Mouse (Mus musculus) hindbrain, embryonic 11.5 days (tissue): ENCODE results near the gene Tm7sf3. TPM values are rescaled to one million over a fixed set of nuclear protein-coding genes. Genes with fewer than 3 reads are reported as not detected.
A peak's percentile ranks its signal among the peaks of the same experiment; 100 is the strongest.

Experiments
- ATAC-seq: fragments of 200-750 bp; cut with Nextera tagmentation; 2 replicates; pipeline ENCODE4 v1.8.0; 2017; ENCODE audit warnings: mild to moderate bottlenecking, moderate TSS enrichment, moderate library complexity; ENCODE audit not compliant: low FRiP score
- DNase-seq: peaks from one replicate; pipeline ENCODE4 v3.0.0-alpha.2; 2015; ENCODE audit warnings: low spot score
- H3K27ac ChIP-seq: fragments of 300-500 bp; sonication (generic); 2 replicates; pipeline ENCODE4 v1.5.1; 2014; ENCODE audit warnings: mild to moderate bottlenecking, low read depth, low read length
- H3K27me3 ChIP-seq: fragments of 300-500 bp; sonication (generic); 2 replicates; pipeline ENCODE4 v1.6.1; 2014; ENCODE audit warnings: mild to moderate bottlenecking, low read length, moderate library complexity, mixed read lengths; ENCODE audit not compliant: control insufficient read depth, insufficient read depth
- H3K36me3 ChIP-seq: fragments of 300-500 bp; sonication (generic); 2 replicates; pipeline ENCODE4 v1.6.1; 2014; ENCODE audit warnings: mild to moderate bottlenecking, low read length, moderate library complexity, mixed read lengths; ENCODE audit not compliant: control insufficient read depth, insufficient read depth
- H3K4me1 ChIP-seq: fragments of 300-500 bp; sonication (generic); replicated peaks from 2 replicates; pipeline ENCODE4 v1.6.1; 2014; ENCODE audit warnings: low read length, mixed read lengths; ENCODE audit not compliant: control insufficient read depth, insufficient read depth
- H3K4me2 ChIP-seq: fragments of 300-500 bp; sonication (generic); replicated peaks from 2 replicates; pipeline ENCODE4 v1.6.1; 2014; ENCODE audit warnings: mild to moderate bottlenecking, low read depth, low read length
- H3K4me3 ChIP-seq: fragments of 300-500 bp; sonication (generic); 2 replicates; pipeline ENCODE4 v1.5.1; 2014; ENCODE audit warnings: low read depth, low read length
- H3K9ac ChIP-seq: fragments of 300-500 bp; sonication (generic); 2 replicates; pipeline ENCODE4 v1.6.1; 2014; ENCODE audit warnings: low read depth, low read length
- H3K9me3 ChIP-seq: fragments of 300-500 bp; sonication (generic); 2 replicates; pipeline ENCODE4 v1.6.1; 2016; ENCODE audit warnings: low read length; ENCODE audit not compliant: control insufficient read depth
- WGBS: fragments of 180-500 bp; shearing (Covaris S2); extraction: QIAGEN DNeasy Blood & Tissue Kit; methylation state at CpG from one replicate; pipeline ENCODE4 v1.1.7; 2014; 5-methylcytosine and 5-hydroxymethylcytosine counted together
- polyA plus RNA-seq: library from polyadenylated mRNA; unstranded; fragments of >200 nt; fragmentation: Nextera tagmentation; extraction: Ambion mirVana; gene quantifications from 2 replicates; pipeline ENCODE4 v1.2.1, GENCODE M21; 2014

Tm7sf3 gene
- polyA plus RNA-seq, 1 experiment from 2014 or later: 27.8 TPM

DNA sequence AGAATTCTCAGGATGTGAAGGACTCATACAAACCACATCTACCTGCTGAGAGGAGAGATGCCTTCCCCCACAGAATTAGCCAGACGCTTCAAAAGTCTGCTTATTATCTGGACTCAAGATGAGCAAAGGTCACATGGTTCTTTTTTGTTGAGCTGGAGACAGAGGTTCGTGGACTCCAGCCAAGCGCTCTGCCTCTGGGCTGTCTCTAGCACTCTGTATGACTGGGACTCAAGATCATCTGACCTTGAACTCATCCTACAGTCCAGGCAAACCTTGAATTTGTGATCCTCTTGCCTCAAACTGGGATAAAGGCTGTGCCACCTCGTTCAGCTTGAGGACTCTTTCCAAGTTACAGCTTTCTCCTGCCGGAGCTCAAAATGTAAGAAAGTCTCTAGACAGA, 21.5 kb upstream of the Tm7sf3 start:
- Histone ChIP-seq H3K9ac (no peak overlapping the region), H3K27me3 (no peaks in the 10 kb centered on the region), H3K9me3 (no peaks in the 10 kb centered on the region), H3K36me3 (no peaks in the 10 kb centered on the region), H3K4me3 (no peak overlapping the region), H3K4me1 (no peaks in the 10 kb centered on the region), H3K27ac (no peak overlapping the region), H3K4me2 (no peak overlapping the region)
- 75% methylated on average over 5 of the region's 5 CpGs for WGBS
- DNase-seq: no peak
- no peak for ATAC-seq

DNA sequence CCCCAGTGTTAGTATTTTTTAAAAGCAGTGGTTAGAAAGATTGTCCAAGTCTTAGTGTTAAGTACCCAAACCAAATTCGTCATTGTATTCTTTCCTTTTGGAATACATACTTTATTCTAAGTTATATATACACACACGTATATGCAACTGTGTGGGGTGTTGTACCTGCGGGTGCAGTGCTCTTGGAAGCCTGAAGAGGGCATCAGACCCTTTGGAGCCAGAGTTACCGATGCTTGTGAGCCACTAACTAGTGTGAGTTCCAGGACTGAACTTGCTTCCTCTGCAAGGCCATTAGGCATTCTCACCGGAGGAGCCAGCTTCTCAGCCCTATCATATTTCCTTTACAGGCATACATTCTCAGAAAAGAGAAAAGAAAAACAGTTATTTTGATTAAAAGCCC, 20.1 kb upstream of the Tm7sf3 start:
- H3K9ac ChIP-seq: no peak overlapping the region
- no peaks in the 10 kb centered on the region for H3K27me3 ChIP-seq
- no peaks in the 10 kb centered on the region for H3K36me3 ChIP-seq
- H3K4me3 ChIP-seq: no peak overlapping the region
- no peaks in the 10 kb centered on the region for H3K9me3 ChIP-seq
- no peak overlapping the region for H3K27ac ChIP-seq
- peak; percentile 55 for DNase-seq
- WGBS: 34% methylated on average over 5 of the region's 5 CpGs
- no peaks in the 10 kb centered on the region for H3K4me1 ChIP-seq
- H3K4me2 ChIP-seq: no peak overlapping the region
- no peak for ATAC-seq

DNA sequence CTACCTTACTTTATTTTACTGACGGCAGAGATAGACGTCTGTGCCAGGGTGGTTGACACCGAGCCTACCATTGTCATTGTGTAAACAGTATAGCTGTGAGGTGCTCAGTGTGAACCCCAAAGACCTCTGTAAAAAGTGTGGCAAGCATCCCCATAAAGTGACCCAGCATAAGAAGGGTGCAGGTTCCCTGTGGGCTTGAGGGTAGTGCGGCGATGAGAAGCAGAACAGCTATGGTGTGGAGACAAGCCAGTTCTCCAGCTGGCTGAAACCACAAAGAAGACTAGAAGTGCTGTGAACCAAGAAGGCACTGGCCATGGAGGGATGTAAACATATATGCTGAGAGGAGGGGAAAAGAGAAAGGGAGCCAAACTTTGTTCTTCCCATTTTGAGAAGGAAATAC, 19.0 kb upstream of the Tm7sf3 start:
- Histone ChIP-seq H3K4me1 (no peaks in the 10 kb centered on the region), H3K9me3 (no peaks in the 10 kb centered on the region), H3K36me3 (no peaks in the 10 kb centered on the region), H3K4me3 (no peak overlapping the region), H3K27me3 (no peaks in the 10 kb centered on the region), H3K4me2 (no peak overlapping the region), H3K9ac (no peak overlapping the region), H3K27ac (no peak overlapping the region)
- ATAC-seq (no peak), DNase-seq (no peak)
- WGBS: 87% methylated on average over 5 of the region's 5 CpGs

DNA sequence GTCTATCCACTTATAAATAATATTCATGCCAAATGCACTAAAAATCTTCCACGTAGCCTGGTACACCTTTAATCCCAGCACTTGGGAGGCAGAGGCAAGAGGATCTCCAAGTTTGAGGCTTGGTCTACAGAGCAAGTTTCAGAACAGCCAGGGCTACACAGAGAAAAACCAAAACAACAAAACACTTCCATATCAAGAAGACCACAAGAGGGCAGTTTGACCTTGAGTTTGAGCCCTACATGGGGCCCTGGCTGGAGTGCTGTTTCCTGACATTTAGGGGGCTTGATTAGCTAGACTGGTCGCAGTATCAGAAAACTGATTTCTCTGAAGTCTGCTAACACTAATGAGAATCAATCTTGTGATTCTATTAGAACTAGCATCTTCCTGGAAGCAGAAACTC, 18.0 kb upstream of the Tm7sf3 start:
- 78% methylated on average over 2 of the region's 2 CpGs for WGBS
- Histone ChIP-seq H3K9me3 (no peaks in the 10 kb centered on the region), H3K9ac (no peak overlapping the region), H3K36me3 (no peaks in the 10 kb centered on the region), H3K27ac (no peak overlapping the region), H3K4me2 (no peak overlapping the region), H3K4me3 (no peak overlapping the region), H3K4me1 (no peaks in the 10 kb centered on the region), H3K27me3 (no peaks in the 10 kb centered on the region)
- peak; percentile 19 for DNase-seq
- ATAC-seq: no peak

DNA sequence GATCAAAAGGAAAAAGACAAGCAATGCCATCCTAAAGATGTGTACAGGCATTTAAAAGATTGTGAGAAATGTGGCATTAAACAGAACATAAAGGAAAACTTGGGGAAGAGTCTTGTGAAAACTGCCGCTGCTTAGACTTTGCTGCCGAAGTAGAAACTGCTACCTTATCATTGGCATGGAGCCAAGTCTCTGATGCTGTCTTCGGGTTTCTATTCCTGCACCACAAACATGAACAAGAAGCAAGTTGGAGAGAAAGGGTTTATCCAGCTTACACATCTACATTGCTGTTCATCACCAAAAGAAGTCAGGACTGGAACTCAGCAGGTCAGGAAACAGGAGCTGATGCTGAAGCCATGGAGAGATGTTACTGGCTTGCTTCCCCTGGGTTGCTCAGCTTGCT, 10.6 kb upstream of the Tm7sf3 start:
- ATAC-seq (no peak), DNase-seq (no peak)
- H3K4me1 ChIP-seq: no peaks in the 10 kb centered on the region
- no peak overlapping the region for H3K4me2 ChIP-seq
- H3K27ac ChIP-seq: no peak overlapping the region
- no peaks in the 10 kb centered on the region for H3K9me3 ChIP-seq
- no peaks in the 10 kb centered on the region for H3K36me3 ChIP-seq
- WGBS: 87% methylated on average over 3 of the region's 3 CpGs
- no peak overlapping the region for H3K4me3 ChIP-seq
- no peak overlapping the region for H3K9ac ChIP-seq
- H3K27me3 ChIP-seq: no peaks in the 10 kb centered on the region

DNA sequence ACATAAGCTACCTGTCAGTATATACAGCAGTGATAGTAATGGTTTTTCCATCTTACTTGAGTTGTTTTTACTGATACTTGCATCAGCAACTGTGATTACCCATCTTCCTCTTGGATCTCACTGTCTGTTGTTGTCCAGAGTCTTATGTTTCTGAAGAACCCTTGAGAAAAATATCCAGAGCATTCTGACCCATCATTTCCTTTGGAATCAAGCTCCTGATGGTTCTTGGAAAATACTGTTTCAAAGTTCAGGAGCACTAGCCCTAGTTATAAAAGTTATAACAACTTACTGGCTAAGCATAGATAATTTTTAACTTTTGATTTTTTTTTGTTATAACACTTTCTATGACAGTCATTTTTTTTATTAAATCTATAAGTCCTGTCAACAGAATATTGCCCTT, 8.8 kb upstream of the Tm7sf3 start:
- H3K36me3 ChIP-seq: no peaks in the 10 kb centered on the region
- H3K9me3 ChIP-seq: no peaks in the 10 kb centered on the region
- DNase-seq: no peak
- no peak overlapping the region for H3K4me3 ChIP-seq
- ATAC-seq: no peak
- H3K9ac ChIP-seq: no peak overlapping the region
- no peaks in the 10 kb centered on the region for H3K27me3 ChIP-seq
- no peak overlapping the region for H3K4me2 ChIP-seq
- no peaks in the 10 kb centered on the region for H3K4me1 ChIP-seq
- no peak overlapping the region for H3K27ac ChIP-seq

DNA sequence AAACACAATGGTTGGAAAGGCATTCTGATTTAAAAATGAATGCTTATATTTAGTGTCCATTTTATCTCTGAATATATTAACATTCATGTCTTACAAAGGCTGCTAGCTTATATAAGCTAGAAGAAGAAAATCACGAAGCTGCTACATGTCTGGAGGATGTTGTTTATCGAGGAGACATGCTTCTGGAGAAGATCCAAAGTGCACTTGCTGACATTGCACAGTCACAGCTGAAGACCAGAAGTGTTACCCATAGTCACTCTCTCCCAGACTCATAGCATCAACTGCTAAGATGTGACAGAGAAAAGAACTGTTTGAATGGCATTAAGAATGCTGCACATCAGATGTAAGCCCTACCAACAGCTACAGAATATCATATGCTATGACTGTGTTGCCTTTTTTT, 7.4 kb upstream of the Tm7sf3 start:
- no peak for DNase-seq
- WGBS: 87% methylated on average over 2 of the region's 2 CpGs

DNA sequence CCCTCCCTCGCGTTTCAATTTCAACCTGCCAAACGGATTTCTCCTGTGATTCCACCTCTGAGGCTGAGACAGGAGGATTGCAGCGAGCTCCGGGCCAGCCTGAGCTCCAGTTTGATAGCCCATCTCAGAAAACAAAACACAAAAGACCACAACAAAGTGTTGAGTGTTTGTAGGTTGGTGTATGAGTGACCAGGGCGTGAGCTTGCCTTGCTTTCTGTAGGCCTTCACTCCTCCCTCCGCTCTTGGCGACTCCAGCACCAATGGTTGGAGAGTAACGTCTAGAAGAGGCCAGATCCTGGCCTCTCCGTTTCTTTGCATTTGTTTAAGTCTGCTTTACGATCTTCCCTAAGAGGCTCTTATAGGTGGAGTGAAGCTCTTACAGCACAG, 553 bp upstream of the Tm7sf3 start:
- no peaks in the 10 kb centered on the region for H3K27me3 ChIP-seq
- ATAC-seq (no peak), DNase-seq (no peak)
- peak overlapping the region; percentile 82 for H3K9ac ChIP-seq
- no peaks in the 10 kb centered on the region for H3K36me3 ChIP-seq
- H3K27ac ChIP-seq: no peak overlapping the region
- H3K9me3 ChIP-seq: no peaks in the 10 kb centered on the region
- peaks cover 4% of the 10 kb centered on the region; the same call in 1 of the 2 replicates for H3K4me1 ChIP-seq
- 40% methylated on average over 11 of the region's 11 CpGs for WGBS
- H3K4me2 ChIP-seq: peak overlapping the region; percentile 72
- H3K4me3 ChIP-seq: peak overlapping the region; percentile 76

More for the DNA sequence above, 7.4 kb upstream of the Tm7sf3 start:
- Histone ChIP-seq H3K27ac (no peak overlapping the region), H3K4me1 (no peaks in the 10 kb centered on the region), H3K9ac (no peak overlapping the region), H3K9me3 (no peaks in the 10 kb centered on the region), H3K4me2 (no peak overlapping the region), H3K36me3 (no peaks in the 10 kb centered on the region), H3K27me3 (no peaks in the 10 kb centered on the region), H3K4me3 (no peak overlapping the region)
- ATAC-seq: no peak

DNA sequence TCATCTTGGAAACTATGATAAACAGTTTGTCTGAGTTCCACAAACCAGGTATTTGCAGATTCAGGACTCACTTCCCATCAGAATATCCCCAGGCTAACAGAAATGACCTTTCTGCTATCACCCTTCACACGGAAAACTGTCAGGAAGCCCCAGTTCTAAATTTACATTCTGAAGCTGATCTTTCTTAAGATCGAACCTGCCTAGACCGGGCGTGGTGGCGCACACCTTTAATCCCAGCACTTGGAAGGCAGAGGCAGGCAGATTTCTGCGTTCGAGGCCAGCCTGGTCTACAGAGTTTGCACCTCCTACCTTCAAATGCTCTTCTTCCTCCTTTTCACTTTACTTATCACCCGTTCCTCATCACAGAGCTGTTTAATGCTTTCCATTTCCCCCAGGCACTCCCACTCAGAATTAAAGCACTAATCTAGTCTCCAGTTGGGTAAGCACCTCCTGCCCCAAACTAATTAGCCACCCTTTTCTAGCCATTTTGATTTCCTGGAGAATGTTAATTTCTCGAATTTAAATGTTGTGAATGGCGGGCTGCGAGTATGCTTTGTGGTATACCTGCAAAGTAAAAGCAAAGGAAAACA, 908 bp downstream of the Tm7sf3 start:
- H3K4me1 ChIP-seq: peaks cover 4% of the 10 kb centered on the region; the same call in 1 of the 2 replicates
- 0 out of 2 replicates have a peak overlapping the region, but pooled peaks have one; percentile 34 for H3K9ac ChIP-seq
- WGBS: 69% methylated on average over 11 of the region's 11 CpGs
- no peaks in the 10 kb centered on the region for H3K27me3 ChIP-seq
- no peak for DNase-seq
- H3K4me2 ChIP-seq: peak overlapping the region; percentile 41
- no peaks in the 10 kb centered on the region for H3K9me3 ChIP-seq
- H3K4me3 ChIP-seq: peak overlapping the region; percentile 76
- no peak overlapping the region for H3K27ac ChIP-seq
- H3K36me3 ChIP-seq: no peaks in the 10 kb centered on the region
- peak; percentile 28; the same call in 1 of the 2 replicates for ATAC-seq
